Mouse (Mus musculus) MEL (cell line): ENCODE results near the gene Rbm47. TPM values are rescaled to one million over a fixed set of nuclear protein-coding genes. Genes with fewer than 3 reads are reported as not detected.

Source experiments
- DNase-seq: peaks from one replicate; pipeline ENCODE4 v3.0.0; 2011; ENCODE audit warnings: low read depth, low spot score
- H3K27ac ChIP-seq: 2 replicates; pipeline ENCODE4 v1.5.1; 2012; ENCODE audit warnings: low read depth, mild to moderate bottlenecking, control low read depth, low read length, moderate library complexity; ENCODE audit not compliant: control insufficient read depth
- H3K27me3 ChIP-seq, 2 experiments: fragments of 150-350 bp in 1 of 2; sonication (generic) in 1 of 2; 2 replicates each; pipeline ENCODE4 v1.6.1; 2012; ENCODE audit warnings: low read length in 2 of 2, mild to moderate bottlenecking in 2 of 2, improper control_type of control experiment in 1 of 2, moderate library complexity in 1 of 2; ENCODE audit not compliant: insufficient read depth in 2 of 2, control insufficient read depth in 1 of 2
- H3K36me3 ChIP-seq, 2 experiments: 2 replicates each; pipeline ENCODE4 v1.6.1; 2012 to 2014; ENCODE audit warnings: low read length in 2 of 2, improper control_type of control experiment in 1 of 2, inconsistent platforms in 1 of 2, mild to moderate bottlenecking in 1 of 2; ENCODE audit not compliant: insufficient read depth in 2 of 2, control insufficient read depth in 1 of 2
- H3K4me1 ChIP-seq, 2 experiments: fragments of 150-350 bp in 1 of 2; sonication (generic) in 1 of 2; 2 replicates each; pipeline ENCODE4 v1.6.1; 2012; ENCODE audit warnings: low read length in 2 of 2, improper control_type of control experiment in 1 of 2, mild to moderate bottlenecking in 1 of 2; ENCODE audit not compliant: insufficient read depth in 2 of 2, control insufficient read depth in 1 of 2
- H3K4me3 ChIP-seq, 2 experiments: fragments of 150-350 bp in 1 of 2; sonication (generic) in 1 of 2; 2 replicates each; pipeline ENCODE4 v1.5.1; 2012; ENCODE audit warnings: low read depth in 2 of 2, low read length in 2 of 2, mild to moderate bottlenecking in 2 of 2, moderate library complexity in 2 of 2, control low read depth in 1 of 2, improper control_type of control experiment in 1 of 2; ENCODE audit not compliant: control insufficient read depth in 1 of 2, insufficient read depth in 1 of 2
- H3K79me2 ChIP-seq: 2 replicates; pipeline ENCODE4 v1.6.1; 2012; ENCODE audit warnings: mild to moderate bottlenecking, low read length, moderate library complexity; ENCODE audit not compliant: control insufficient read depth, poor library complexity, insufficient read depth
- H3K9ac ChIP-seq: 2 replicates; pipeline ENCODE4 v1.6.1; 2012; ENCODE audit warnings: low read depth, mild to moderate bottlenecking, control low read depth, low read length, moderate library complexity; ENCODE audit not compliant: control insufficient read depth, poor library complexity, severe bottlenecking
- H3K9me3 ChIP-seq: fragments of 150-350 bp; sonication (generic); replicated peaks from 2 replicates; pipeline ENCODE4 v1.6.1; 2012; ENCODE audit warnings: mild to moderate bottlenecking, low read length, improper control_type of control experiment, moderate library complexity; ENCODE audit not compliant: insufficient read depth
- BHLHE40 ChIP-seq: IDR thresholded peaks from 2 replicates; pipeline ENCODE4 v1.6.1; 2012; ENCODE audit warnings: low read depth, mild to moderate bottlenecking, inconsistent platforms, low read length, improper control_type of control experiment, borderline replicate concordance
- CHD2 ChIP-seq: IDR thresholded peaks from 2 replicates; pipeline ENCODE4 v1.6.1; 2011; ENCODE audit warnings: low read length, improper control_type of control experiment
- CTCF ChIP-seq, 3 experiments: IDR thresholded peaks in 2 of 3; conservative IDR thresholded peaks in 1 of 3; 2 replicates each; pipeline ENCODE4 v1.5.1; 2011 to 2012; ENCODE audit warnings: low read length in 3 of 3, low read depth in 2 of 3, mild to moderate bottlenecking in 2 of 3, improper control_type of control experiment in 1 of 3, inconsistent platforms in 1 of 3, mixed read lengths in 1 of 3, moderate library complexity in 1 of 3; ENCODE audit not compliant: control insufficient read depth in 1 of 3, insufficient read depth in 1 of 3, poor library complexity in 1 of 3, severe bottlenecking in 1 of 3
- ELF1 ChIP-seq: IDR thresholded peaks from 2 replicates; pipeline ENCODE4 v1.6.1; 2014; ENCODE audit warnings: low read depth, mild to moderate bottlenecking, inconsistent platforms, low read length, improper control_type of control experiment, moderate library complexity
- EP300 ChIP-seq, 2 experiments: IDR thresholded peaks; 2 replicates each; pipeline ENCODE4 v1.6.1; 2011; ENCODE audit warnings: improper control_type of control experiment in 2 of 2, low read length in 2 of 2, low read depth in 1 of 2, mild to moderate bottlenecking in 1 of 2
- ETS1 ChIP-seq: IDR thresholded peaks from 2 replicates; pipeline ENCODE4 v1.6.1; 2012; ENCODE audit warnings: low read depth, mild to moderate bottlenecking, inconsistent platforms, low read length, improper control_type of control experiment, moderate library complexity
- GABPA ChIP-seq: IDR thresholded peaks from 2 replicates; pipeline ENCODE4 v1.6.1; 2012; ENCODE audit warnings: low read depth, mild to moderate bottlenecking, inconsistent platforms, low read length, improper control_type of control experiment, moderate library complexity
- GATA1 ChIP-seq: IDR thresholded peaks from 2 replicates; pipeline ENCODE4 v1.6.1; 2011; ENCODE audit warnings: low read depth, low read length, improper control_type of control experiment
- HCFC1 ChIP-seq: IDR thresholded peaks from 2 replicates; pipeline ENCODE4 v1.6.1; 2012; ENCODE audit warnings: low read depth, mild to moderate bottlenecking, inconsistent platforms, low read length, improper control_type of control experiment, moderate library complexity
- JUND ChIP-seq: IDR thresholded peaks from 2 replicates; pipeline ENCODE4 v1.6.1; 2011; ENCODE audit warnings: low read depth, mild to moderate bottlenecking, improper control_type of control experiment, low read length
- KAT2A ChIP-seq: conservative IDR thresholded peaks from 2 replicates; pipeline ENCODE4 v1.6.1; 2012; ENCODE audit warnings: low read depth, low read length, improper control_type of control experiment, inconsistent platforms
- MAFK ChIP-seq: IDR thresholded peaks from 2 replicates; pipeline ENCODE4 v1.6.1; 2011; ENCODE audit warnings: low read depth, mild to moderate bottlenecking, low read length, improper control_type of control experiment, borderline replicate concordance
- MAX ChIP-seq: IDR thresholded peaks from 2 replicates; pipeline ENCODE4 v1.6.1; 2011; ENCODE audit warnings: low read length, improper control_type of control experiment
- MAZ ChIP-seq: IDR thresholded peaks from 2 replicates; pipeline ENCODE4 v1.6.1; 2012; ENCODE audit warnings: low read depth, mild to moderate bottlenecking, inconsistent platforms, low read length, improper control_type of control experiment
- MXI1 ChIP-seq: IDR thresholded peaks from 2 replicates; pipeline ENCODE4 v1.6.1; 2011; ENCODE audit warnings: mild to moderate bottlenecking, low read depth, low read length, improper control_type of control experiment
- MYB ChIP-seq: IDR thresholded peaks from 2 replicates; pipeline ENCODE4 v1.6.1; 2011; ENCODE audit warnings: mild to moderate bottlenecking, low read depth, low read length, improper control_type of control experiment
- MYC ChIP-seq: IDR thresholded peaks from 2 replicates; pipeline ENCODE4 v1.6.1; 2011; ENCODE audit warnings: low read depth, mild to moderate bottlenecking, low read length, improper control_type of control experiment, moderate library complexity
- NELFE ChIP-seq: IDR thresholded peaks from 2 replicates; pipeline ENCODE4 v1.6.1; 2011; ENCODE audit warnings: low read depth, low read length, improper control_type of control experiment
- NRF1 ChIP-seq: IDR thresholded peaks from 2 replicates; pipeline ENCODE4 v1.6.1; 2014; ENCODE audit warnings: low read depth, mild to moderate bottlenecking, inconsistent platforms, low read length, improper control_type of control experiment, moderate library complexity; ENCODE audit not compliant: poor library complexity, insufficient read depth, severe bottlenecking
- POLR2AphosphoS2 ChIP-seq: IDR thresholded peaks from 2 replicates; pipeline ENCODE4 v1.6.1; 2011; ENCODE audit warnings: low read length, improper control_type of control experiment
- POLR2AphosphoS5 ChIP-seq: IDR thresholded peaks from 2 replicates; pipeline ENCODE4 v1.6.1; 2012; ENCODE audit warnings: low read depth, borderline replicate concordance, mild to moderate bottlenecking, inconsistent platforms, low read length, moderate library complexity, mixed read lengths
- RAD21 ChIP-seq: IDR thresholded peaks from 2 replicates; pipeline ENCODE4 v1.6.1; 2011; ENCODE audit warnings: mild to moderate bottlenecking, low read depth, low read length, improper control_type of control experiment
- RCOR1 ChIP-seq: IDR thresholded peaks from 2 replicates; pipeline ENCODE4 v1.6.1; 2012; ENCODE audit warnings: low read depth, mild to moderate bottlenecking, inconsistent platforms, low read length, improper control_type of control experiment
- TBP ChIP-seq: IDR thresholded peaks from 2 replicates; pipeline ENCODE4 v1.8.0; 2011; ENCODE audit warnings: low read depth, low read length, improper control_type of control experiment
- TCF12 ChIP-seq: IDR thresholded peaks from 2 replicates; pipeline ENCODE4 v1.6.1; 2014; ENCODE audit warnings: low read depth, mild to moderate bottlenecking, inconsistent platforms, low read length, improper control_type of control experiment, moderate library complexity
- UBTF ChIP-seq: IDR thresholded peaks from 2 replicates; pipeline ENCODE4 v1.6.1; 2012; ENCODE audit warnings: low read depth, mild to moderate bottlenecking, inconsistent platforms, low read length, improper control_type of control experiment, moderate library complexity, borderline replicate concordance; ENCODE audit not compliant: insufficient read depth
- USF2 ChIP-seq, 2 experiments: IDR thresholded peaks; 2 replicates each; pipeline ENCODE4 v1.6.1; 2011 to 2012; ENCODE audit warnings: improper control_type of control experiment in 2 of 2, low read length in 2 of 2, borderline replicate concordance in 1 of 2, inconsistent platforms in 1 of 2, low read depth in 1 of 2, mild to moderate bottlenecking in 1 of 2; ENCODE audit not compliant: insufficient read depth in 1 of 2
- ZC3H11A ChIP-seq: IDR thresholded peaks from 2 replicates; pipeline ENCODE4 v1.6.1; 2012; ENCODE audit warnings: low read depth, mild to moderate bottlenecking, inconsistent platforms, low read length, improper control_type of control experiment
- ZKSCAN1 ChIP-seq: IDR thresholded peaks from 2 replicates; pipeline ENCODE4 v1.6.1; 2012; ENCODE audit warnings: low read depth, mild to moderate bottlenecking, inconsistent platforms, low read length, improper control_type of control experiment, moderate library complexity
- ZMIZ1 ChIP-seq: IDR thresholded peaks from 2 replicates; pipeline ENCODE4 v1.6.1; 2012; ENCODE audit warnings: low read depth, mild to moderate bottlenecking, inconsistent platforms, low read length, improper control_type of control experiment, moderate library complexity
- ZNF384 ChIP-seq: IDR thresholded peaks from 2 replicates; pipeline ENCODE4 v1.6.1; 2012; ENCODE audit warnings: low read depth, mild to moderate bottlenecking, inconsistent platforms, low read length, improper control_type of control experiment
- polyA plus RNA-seq, 2 experiments: library from polyadenylated mRNA; stranded (reverse) in 1 of 2; unstranded in 1 of 2; fragments of >175 nt in 1 of 2; fragments of >200 nt in 1 of 2; gene quantifications; 2 replicates each; pipeline versions ENCODE4 v1.2.1 to v1.2.4; 2012; ENCODE audit warnings: low replicate concordance in 2 of 2, low read depth in 1 of 2; ENCODE audit not compliant: insufficient read length in 2 of 2, insufficient read depth in 1 of 2, missing spikeins in 1 of 2
- total RNA-seq: library from RNA; depleted of rRNA; stranded (reverse); fragments of 300-350 nt; gene quantifications from 2 replicates; pipeline ENCODE4 v1.2.3, GENCODE M21; 2012

Rbm47 gene
- total and polyA plus RNA-seq, 3 experiments = not detected

GRCm38 (mm10) chr5:66026796-66027195 is 146.1 kb downstream of the Rbm47 start:
- peaks cover 0 to 3% of the 10 kb centered on the region in 2 experiments; a peak in 2 of 4 replicates for H3K4me1 ChIP-seq
- H3K9ac ChIP-seq = no peak overlapping the region
- no peak for DNase-seq
- H3K9me3 ChIP-seq = no peaks in the 10 kb centered on the region
- no peaks in the 10 kb centered on the region for H3K36me3 ChIP-seq
- no peak overlapping the region for H3K4me3 ChIP-seq
- no peak overlapping the region for H3K27ac ChIP-seq
- no peaks in the 10 kb centered on the region for H3K27me3 ChIP-seq
- no peaks in the 10 kb centered on the region for H3K79me2 ChIP-seq
- no peak for TF ChIP-seq RCOR1
- TF ChIP-seq ZC3H11A = no peak
- TF ChIP-seq NELFE = no peak
- TF ChIP-seq MXI1 = no peak
- TF ChIP-seq NRF1 = no peak
- TF ChIP-seq EP300 (IDR thresholded peaks at IDR 0.05; ENCODE audit: low read depth in 1 of 2, low read length in 2 of 2) = no peak
- TF ChIP-seq ZMIZ1 = no peak
- TF ChIP-seq MYC = no peak
- no peak for TF ChIP-seq POLR2AphosphoS2
- TF ChIP-seq CTCF (IDR thresholded peaks at IDR 0.05 in 2 of 3, conservative IDR thresholded peaks at IDR 0.05 in 1 of 3; ENCODE audit: control insufficient read depth in 1 of 3, insufficient read depth in 1 of 3, low read depth in 2 of 3, low read length in 3 of 3, poor library complexity in 1 of 3, severe bottlenecking in 1 of 3) = no peak
- TF ChIP-seq ZKSCAN1 = no peak
- no peak for TF ChIP-seq HCFC1
- no peak for TF ChIP-seq JUND
- no peak for TF ChIP-seq KAT2A
- TF ChIP-seq POLR2AphosphoS5 = no peak
- no peak for TF ChIP-seq MAFK
- no peak for TF ChIP-seq BHLHE40
- TF ChIP-seq CHD2 = no peak
- TF ChIP-seq MAZ = no peak
- TF ChIP-seq MAX = no peak
- TF ChIP-seq, all 39 proteins: peak for 0

GRCm38 (mm10) chr5:66015449-66015961 is 157.4 kb downstream of the Rbm47 start:
- H3K4me1 ChIP-seq = no peaks in the 10 kb centered on the region
- H3K79me2 ChIP-seq = no peaks in the 10 kb centered on the region
- H3K4me3 ChIP-seq = no peak overlapping the region
- H3K9me3 ChIP-seq = no peaks in the 10 kb centered on the region
- DNase-seq = no peak
- H3K27me3 ChIP-seq = peaks cover 0 to 3% of the 10 kb centered on the region in 2 experiments; a peak in 2 of 4 replicates
- H3K36me3 ChIP-seq = no peaks in the 10 kb centered on the region
- H3K27ac ChIP-seq = no peak overlapping the region
- no peak overlapping the region for H3K9ac ChIP-seq
- TF ChIP-seq POLR2AphosphoS5 (no peak), TBP (no peak), UBTF (no peak), RCOR1 (no peak), GATA1 (no peak), TCF12 (no peak), RAD21 (no peak), KAT2A (no peak), GABPA (no peak), HCFC1 (no peak), MAZ (no peak), EP300 (IDR thresholded peaks at IDR 0.05; ENCODE audit: low read depth in 1 of 2, low read length in 2 of 2) (no peak), ETS1 (no peak), MYB (no peak), USF2 (IDR thresholded peaks at IDR 0.05; ENCODE audit: borderline replicate concordance in 1 of 2, insufficient read depth in 1 of 2, low read depth in 1 of 2, low read length in 2 of 2) (no peak), ELF1 (no peak), ZC3H11A (no peak), ZNF384 (no peak), BHLHE40 (no peak)
